Mouse (Mus musculus) forebrain, embryonic 12.5 days (tissue): ENCODE measurements at regions not wholly inside any gene's neighbourhood (a gene's known extent, or its start where the extent isn't known, plus 50 kb on each side); places are given as distances from the start of the nearest gene placed in this dataset.

Experiments
- ATAC-seq: fragments of 200-750 bp; cut with Nextera tagmentation; 2 replicates; pipeline ENCODE4 v1.8.0; 2017; ENCODE audit warnings: moderate TSS enrichment; ENCODE audit not compliant: low FRiP score
- H3K27ac ChIP-seq: fragments of 300-500 bp; sonication (generic); 2 replicates; pipeline ENCODE4 v1.5.1; 2016; ENCODE audit warnings: mild to moderate bottlenecking
- H3K27me3 ChIP-seq: fragments of 300-500 bp; sonication (generic); 2 replicates; pipeline ENCODE4 v1.6.1; 2016; ENCODE audit warnings: mild to moderate bottlenecking
- H3K36me3 ChIP-seq: fragments of 300-500 bp; sonication (generic); replicated peaks from 2 replicates; pipeline ENCODE4 v1.6.1; 2016; ENCODE audit warnings: mild to moderate bottlenecking
- H3K4me1 ChIP-seq: fragments of 300-500 bp; sonication (generic); 2 replicates; pipeline ENCODE4 v1.6.1; 2016
- H3K4me2 ChIP-seq: fragments of 300-500 bp; sonication (generic); 2 replicates; pipeline ENCODE4 v1.6.1; 2016; ENCODE audit warnings: mild to moderate bottlenecking, moderate library complexity
- H3K4me3 ChIP-seq: fragments of 300-500 bp; sonication (generic); replicated peaks from 2 replicates; pipeline ENCODE4 v1.5.1; 2016; ENCODE audit warnings: mild to moderate bottlenecking
- H3K9ac ChIP-seq: fragments of 300-500 bp; sonication (generic); 2 replicates; pipeline ENCODE4 v1.6.1; 2016; ENCODE audit warnings: mild to moderate bottlenecking
- H3K9me3 ChIP-seq: fragments of 300-500 bp; sonication (generic); 2 replicates; pipeline ENCODE4 v1.6.1; 2016
- WGBS: fragments of 180-500 bp; shearing (Covaris S2); methylation state at CpG from one replicate; pipeline ENCODE4 v1.1.7; 2016; 5-methylcytosine and 5-hydroxymethylcytosine counted together

- Histone ChIP-seq H3K9me3 (no peaks in the 10 kb centered on the region), H3K9ac (no peak overlapping the region), H3K4me1 (peaks cover 6% of the 10 kb centered on the region), H3K27me3 (no peaks in the 10 kb centered on the region), H3K4me3 (no peak overlapping the region), H3K27ac (no peak overlapping the region), H3K36me3 (no peaks in the 10 kb centered on the region), H3K4me2 (0 out of 2 replicates have a peak overlapping the region, but pooled peaks have one; percentile 8)
- peak; percentile 40; the same call in 1 of the 2 replicates for ATAC-seq
- WGBS, result 66% methylated on average over 18 of the region's 18 CpGs
These were observed 177.7 kb downstream of the Rps12 start for GRCm38 (mm10) chr10:23609270-23609914.

- Histone ChIP-seq H3K4me2 (no peak overlapping the region), H3K9me3 (no peaks in the 10 kb centered on the region), H3K27me3 (no peaks in the 10 kb centered on the region), H3K4me1 (peaks cover 5% of the 10 kb centered on the region), H3K27ac (no peak overlapping the region), H3K4me3 (no peak overlapping the region), H3K36me3 (no peaks in the 10 kb centered on the region), H3K9ac (no peak overlapping the region)
- ATAC-seq, result no peak
- WGBS, result 10% methylated on average over 5 of the region's 5 CpGs
These were observed 186.4 kb downstream of the Rps12 start for GRCm38 (mm10) chr10:23600701-23601100.

GRCm38 (mm10) chr10:23595541-23595940 lies 191.5 kb downstream of the Rps12 start:
- Histone ChIP-seq H3K27me3 (no peaks in the 10 kb centered on the region), H3K36me3 (no peaks in the 10 kb centered on the region), H3K9ac (no peak overlapping the region), H3K27ac (no peak overlapping the region), H3K4me3 (no peak overlapping the region), H3K4me1 (no peaks in the 10 kb centered on the region), H3K4me2 (no peak overlapping the region), H3K9me3 (no peaks in the 10 kb centered on the region)
- WGBS, result 88% methylated on average over 3 of the region's 3 CpGs
- no peak for ATAC-seq

- no peak for ATAC-seq
- H3K36me3 ChIP-seq, result no peaks in the 10 kb centered on the region
- H3K4me2 ChIP-seq, result no peak overlapping the region
- H3K9me3 ChIP-seq, result no peaks in the 10 kb centered on the region
- WGBS, result 37% methylated on average over 5 of the region's 5 CpGs
- H3K4me3 ChIP-seq, result no peak overlapping the region
- no peaks in the 10 kb centered on the region for H3K27me3 ChIP-seq
- 0 out of 2 replicates have a peak, but pooled peaks cover 4% of the 10 kb centered on the region for H3K4me1 ChIP-seq
- no peak overlapping the region for H3K9ac ChIP-seq
- no peak overlapping the region for H3K27ac ChIP-seq
These were observed 206.8 kb downstream of the Rps12 start for GRCm38 (mm10) chr10:23580230-23580629.

GRCm38 (mm10) chr10:23571013-23571412 lies 216.1 kb downstream of the Rps12 start:
- Histone ChIP-seq H3K9me3 (no peaks in the 10 kb centered on the region), H3K27me3 (no peaks in the 10 kb centered on the region), H3K4me2 (no peak overlapping the region), H3K4me1 (no peaks in the 10 kb centered on the region), H3K4me3 (no peak overlapping the region), H3K27ac (no peak overlapping the region), H3K36me3 (no peaks in the 10 kb centered on the region), H3K9ac (no peak overlapping the region)
- 93% methylated on average over 4 of the region's 4 CpGs for WGBS
- ATAC-seq, result no peak

GRCm38 (mm10) chr10:23569386-23569785 lies 217.7 kb downstream of the Rps12 start:
- Histone ChIP-seq H3K27me3 (no peaks in the 10 kb centered on the region), H3K4me1 (no peaks in the 10 kb centered on the region), H3K9me3 (no peaks in the 10 kb centered on the region), H3K9ac (no peak overlapping the region), H3K27ac (no peak overlapping the region), H3K36me3 (no peaks in the 10 kb centered on the region), H3K4me3 (no peak overlapping the region), H3K4me2 (no peak overlapping the region)
- ATAC-seq, result no peak

GRCm38 (mm10) chr10:23562273-23562885 lies 211.8 kb upstream of the Eya4 start:
- no peaks in the 10 kb centered on the region for H3K9me3 ChIP-seq
- no peak overlapping the region for H3K4me3 ChIP-seq
- no peaks in the 10 kb centered on the region for H3K4me1 ChIP-seq
- no peaks in the 10 kb centered on the region for H3K27me3 ChIP-seq
- ATAC-seq, result no peak
- WGBS, result 90% methylated on average over 5 of the region's 5 CpGs
- H3K9ac ChIP-seq, result no peak overlapping the region
- no peak overlapping the region for H3K27ac ChIP-seq
- H3K36me3 ChIP-seq, result no peaks in the 10 kb centered on the region
- no peak overlapping the region for H3K4me2 ChIP-seq

- H3K36me3 ChIP-seq, result no peaks in the 10 kb centered on the region
- no peaks in the 10 kb centered on the region for H3K4me1 ChIP-seq
- no peak for ATAC-seq
These were observed 209.5 kb upstream of the Eya4 start for GRCm38 (mm10) chr10:23559980-23560658.

GRCm38 (mm10) chr10:23557828-23558227 lies 207.2 kb upstream of the Eya4 start:
- H3K4me2 ChIP-seq, result no peak overlapping the region
- no peaks in the 10 kb centered on the region for H3K27me3 ChIP-seq
- no peak overlapping the region for H3K9ac ChIP-seq
- H3K4me1 ChIP-seq, result no peaks in the 10 kb centered on the region
- H3K27ac ChIP-seq, result no peak overlapping the region
- no peak for ATAC-seq
- H3K36me3 ChIP-seq, result no peaks in the 10 kb centered on the region
- H3K4me3 ChIP-seq, result no peak overlapping the region
- WGBS, result 86% methylated on average over 3 of the region's 3 CpGs
- no peaks in the 10 kb centered on the region for H3K9me3 ChIP-seq

More at GRCm38 (mm10) chr10:23559980-23560658, 209.5 kb upstream of the Eya4 start:
- Histone ChIP-seq H3K9me3 (no peaks in the 10 kb centered on the region), H3K27me3 (no peaks in the 10 kb centered on the region), H3K9ac (no peak overlapping the region), H3K27ac (no peak overlapping the region), H3K4me2 (no peak overlapping the region), H3K4me3 (no peak overlapping the region)

GRCm38 (mm10) chr10:23549207-23549606 lies 198.6 kb upstream of the Eya4 start:
- no peaks in the 10 kb centered on the region for H3K36me3 ChIP-seq
- H3K4me1 ChIP-seq, result peaks cover 9% of the 10 kb centered on the region; the same call in 1 of the 2 replicates
- H3K27ac ChIP-seq, result no peak overlapping the region
- H3K27me3 ChIP-seq, result no peaks in the 10 kb centered on the region
- H3K9ac ChIP-seq, result no peak overlapping the region
- H3K4me3 ChIP-seq, result no peak overlapping the region
- 0 out of 2 replicates have a peak, but pooled peaks have one; percentile 27 for ATAC-seq
- WGBS, result 21% methylated on average over 3 of the region's 3 CpGs
- H3K9me3 ChIP-seq, result no peaks in the 10 kb centered on the region
- H3K4me2 ChIP-seq, result no peak overlapping the region

- no peaks in the 10 kb centered on the region for H3K27me3 ChIP-seq
- WGBS, result 84% methylated on average over 6 of the region's 6 CpGs
- H3K4me1 ChIP-seq, result peaks cover 9% of the 10 kb centered on the region; the same call in 1 of the 2 replicates
- no peak overlapping the region for H3K27ac ChIP-seq
- ATAC-seq, result no peak
- no peak overlapping the region for H3K4me2 ChIP-seq
- H3K9me3 ChIP-seq, result no peaks in the 10 kb centered on the region
- no peak overlapping the region for H3K9ac ChIP-seq
- H3K36me3 ChIP-seq, result no peaks in the 10 kb centered on the region
- no peak overlapping the region for H3K4me3 ChIP-seq
These were observed 197.7 kb upstream of the Eya4 start for GRCm38 (mm10) chr10:23548322-23548721.

- no peaks in the 10 kb centered on the region for H3K36me3 ChIP-seq
- H3K4me1 ChIP-seq, result 0 out of 2 replicates have a peak, but pooled peaks cover 3% of the 10 kb centered on the region
- H3K9me3 ChIP-seq, result no peaks in the 10 kb centered on the region
- no peak overlapping the region for H3K4me3 ChIP-seq
- WGBS, result 84% methylated on average over 11 of the region's 11 CpGs
- H3K4me2 ChIP-seq, result no peak overlapping the region
- no peak overlapping the region for H3K27ac ChIP-seq
- no peak overlapping the region for H3K9ac ChIP-seq
- H3K27me3 ChIP-seq, result no peaks in the 10 kb centered on the region
- ATAC-seq, result no peak
These were observed 192.1 kb upstream of the Eya4 start for GRCm38 (mm10) chr10:23542712-23543111.
